Mouse (Mus musculus) ES-Bruce4 (cell line): ENCODE data around the gene Heatr5a.

ENCODE experiments used
- CTCF ChIP-seq: IDR thresholded peaks from one replicate; pipeline ENCODE4 v1.8.1; 2011; ENCODE audit warnings: low read depth, low read length
- EP300 ChIP-seq: IDR thresholded peaks from 2 replicates; pipeline ENCODE4 v1.6.1; 2011; ENCODE audit warnings: low read depth, low read length; ENCODE audit not compliant: insufficient read depth
- POLR2A ChIP-seq: IDR thresholded peaks from one replicate; pipeline ENCODE4 v1.8.1; 2011; ENCODE audit warnings: low read length; ENCODE audit not compliant: insufficient read depth

DNA sequence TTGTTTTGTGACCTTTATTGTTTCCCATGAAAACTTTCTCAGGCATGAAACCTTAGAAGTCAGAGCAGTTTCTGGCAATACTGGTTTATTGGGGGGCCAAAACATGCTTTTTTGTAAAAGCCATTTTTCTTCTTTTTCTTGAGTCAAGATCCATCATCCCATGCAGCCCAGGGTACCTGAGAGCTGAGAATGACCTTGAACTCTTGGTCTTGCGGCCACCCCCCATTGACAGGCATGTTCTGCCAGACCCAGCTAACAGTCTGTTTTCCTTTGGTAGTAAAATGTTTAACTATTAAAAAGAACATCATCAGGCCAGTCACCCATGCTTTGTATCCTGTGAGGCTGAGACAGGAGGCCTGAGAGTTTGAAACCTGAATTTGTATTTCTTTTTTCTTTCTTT lies 125.9 kb downstream of the Heatr5a start:
- TF ChIP-seq CTCF (no peak), EP300 (0 out of 2 replicates have a peak, but pooled peaks have one; percentile 40), POLR2A (no peak)
